Mouse (Mus musculus) ovary, postnatal 14 days (tissue): Measurements from ENCODE around the gene Sult2a8.
"Not testable (repeated sequence)": the region's sequence is repeated elsewhere in the genome, so short reads cannot be mapped to it uniquely, and the experiment has no call there.

ENCODE experiments used
- DNase-seq: peaks from one replicate; pipeline ENCODE4 v3.0.0; 2022; ENCODE audit warnings: low spot score

Gene Sult2a8

GRCm38 (mm10) chr7:14446534-14446933, at the start of gene Sult2a8:
Gene Sult2a8, minus strand, starts transcription at chr7:14446769.
- DNase-seq = no peak

- DNase-seq = no peak
These were observed 47.6 kb upstream of the Sult2a8 start, which contains the start of gene Sult2a7 for GRCm38 (mm10) chr7:14494130-14494529. Gene Sult2a7, minus strand, starts transcription at chr7:14494230.

- no peak for DNase-seq
These were observed 46.3 kb upstream of the Sult2a8 start for GRCm38 (mm10) chr7:14492886-14493285.

GRCm38 (mm10) chr7:14439581-14439980, 7.0 kb downstream of the Sult2a8 start:
- DNase-seq = no peak

- DNase-seq = no peak
These were observed 8.1 kb downstream of the Sult2a8 start for GRCm38 (mm10) chr7:14438484-14438883.

- no peak for DNase-seq
These were observed 8.5 kb downstream of the Sult2a8 start for GRCm38 (mm10) chr7:14438029-14438428.

GRCm38 (mm10) chr7:14399363-14399762, 47.2 kb downstream of the Sult2a8 start:
- DNase-seq = not testable (repeated sequence)

GRCm38 (mm10) chr7:14396462-14396861, 50.1 kb downstream of the Sult2a8 start:
- no peak for DNase-seq
